8 mouse cellular contexts compared by ENCODE assay signal in genomic region chr13:111798044-111798443, GRCm38 (mm10). TPM values are rescaled to one million over a fixed set of nuclear protein-coding genes. Genes with fewer than 3 reads are reported as not detected.
DNase-seq lines count a peak whose midpoint lies in the region; ATAC-seq and TF ChIP-seq lines count a peak whose summit lies in the region.

No protein-coding gene starts in this region.

- ATAC-seq in forebrain, embryonic 15.5 days (replicated peaks), result no peak
- ATAC-seq in megakaryocyte progenitor cell, adult 5-6 weeks (replicated peaks; ENCODE audit: poor library complexity), result no peak

- no peak overlapping the region for H3K4me3 ChIP-seq in forebrain, embryonic 10.5 days
- no peak overlapping the region for H3K4me3 ChIP-seq in forebrain, embryonic 15.5 days
- H3K4me3 ChIP-seq in thymus, adult 2 months (ENCODE audit: control insufficient read depth, insufficient read depth, low read length), result no peak overlapping the region
- no peak overlapping the region for H3K4me3 ChIP-seq in limb, embryonic 10.5 days

- TF ChIP-seq CTCF in thymus, adult 2 months (IDR thresholded peaks at IDR 0.05; ENCODE audit: borderline replicate concordance, control insufficient read depth, extremely low read depth, insufficient read depth, low read length, poor library complexity), result no peak

- H3K9me3 ChIP-seq in forebrain, embryonic 10.5 days, result no peaks in the 10 kb centered on the region
- no peaks in the 10 kb centered on the region for H3K9me3 ChIP-seq in forebrain, embryonic 15.5 days
- H3K9me3 ChIP-seq in limb, embryonic 10.5 days (replicated peaks), result no peaks in the 10 kb centered on the region

- H3K4me1 ChIP-seq in forebrain, embryonic 10.5 days, result peaks cover 82% of the 10 kb centered on the region
- peaks cover 32% of the 10 kb centered on the region for H3K4me1 ChIP-seq in forebrain, embryonic 15.5 days
- peaks cover 57% of the 10 kb centered on the region for H3K4me1 ChIP-seq in thymus, adult 2 months (replicated peaks; ENCODE audit: control insufficient read depth, insufficient read depth, low read length)
- H3K4me1 ChIP-seq in limb, embryonic 10.5 days, result peaks cover 84% of the 10 kb centered on the region

- H3K27me3 ChIP-seq in forebrain, embryonic 10.5 days (ENCODE audit: poor library complexity, severe bottlenecking), result no peaks in the 10 kb centered on the region
- no peaks in the 10 kb centered on the region for H3K27me3 ChIP-seq in forebrain, embryonic 15.5 days
- H3K27me3 ChIP-seq in thymus, adult 2 months (ENCODE audit: control insufficient read depth, insufficient read depth, low read length), result no peaks in the 10 kb centered on the region
- H3K27me3 ChIP-seq in limb, embryonic 10.5 days (ENCODE audit: low read depth, poor library complexity, severe bottlenecking), result no peaks in the 10 kb centered on the region

- H3K9ac ChIP-seq in forebrain, embryonic 15.5 days (replicated peaks), result no peak overlapping the region

- TF ChIP-seq POLR2A in thymus, adult 2 months (IDR thresholded peaks at IDR 0.05; ENCODE audit: control insufficient read depth, extremely low read depth, insufficient read depth, low read length, poor library complexity), result no peak

- DNase-seq in forebrain, embryonic 10.5 days (ENCODE audit: extremely low spot score, low spot score), result no peak
- no peak for DNase-seq in thymus, adult 2 months
- no peak for DNase-seq in thymus, postnatal 25 days
- no peak for DNase-seq in limb, embryonic 10.5 days (ENCODE audit: low spot score)
- DNase-seq in urinary bladder, postnatal 4 days (ENCODE audit: low spot score in 2 of 2), result no peak
- DNase-seq in right cerebral cortex, adult 2 months (ENCODE audit: low spot score in 2 of 2), result no peak

- H3K36me3 ChIP-seq in forebrain, embryonic 10.5 days (replicated peaks), result no peaks in the 10 kb centered on the region
- H3K36me3 ChIP-seq in forebrain, embryonic 15.5 days, result no peaks in the 10 kb centered on the region
- no peaks in the 10 kb centered on the region for H3K36me3 ChIP-seq in thymus, adult 2 months (ENCODE audit: control insufficient read depth, insufficient read depth, low read length)
- H3K36me3 ChIP-seq in limb, embryonic 10.5 days, result no peaks in the 10 kb centered on the region

- WGBS in forebrain, embryonic 10.5 days, result 79% methylated on average over 12 of the region's 12 CpGs
- 72% methylated on average over 12 of the region's 12 CpGs for WGBS in forebrain, embryonic 15.5 days
- WGBS in thymus, adult 2 months, result 82% methylated on average over 12 of the region's 12 CpGs
- WGBS in limb, embryonic 10.5 days, result 80% methylated on average over 12 of the region's 12 CpGs

- H3K27ac ChIP-seq in forebrain, embryonic 10.5 days, result peak overlapping the region; percentile 44
- H3K27ac ChIP-seq in forebrain, embryonic 15.5 days (replicated peaks), result no peak overlapping the region
- H3K27ac ChIP-seq in thymus, adult 2 months (ENCODE audit: control insufficient read depth, insufficient read depth, low read length), result peak overlapping the region; percentile 31; the same call in 1 of the 2 replicates
- peak overlapping the region; percentile 57 for H3K27ac ChIP-seq in limb, embryonic 10.5 days

- no peak overlapping the region for H3K4me2 ChIP-seq in forebrain, embryonic 15.5 days (replicated peaks)

RNA-seq across cellular contexts. Expression of gene Map3k1, which starts 10.7 kb away (rescaled TPM):
- polyA plus RNA-seq in forebrain, embryonic 10.5 days (2016; fragmentation: Nextera tagmentation; extraction: Ambion mirVana), result 13.4 and 13.9 TPM in 2 replicates
- 9.8 and 9.9 TPM in 2 replicates for polyA plus RNA-seq in forebrain, embryonic 15.5 days (2015; fragmentation: Nextera tagmentation; extraction: Ambion mirVana)
- 47.2 and 54.9 TPM in 2 replicates for polyA plus RNA-seq in thymus, adult 2 months (2012; rRNA removed)
- polyA plus RNA-seq in limb, embryonic 10.5 days (2016; fragmentation: Nextera tagmentation; extraction: Ambion mirVana), result 14.9 and 15.6 TPM in 2 replicates
- total RNA-seq in megakaryocyte progenitor cell, adult 5-6 weeks (2015), result 26.7 and 32.2 TPM in 2 replicates
- total RNA-seq in megakaryocyte progenitor cell, adult 5-6 weeks (2017), result 26.2 and 33.4 TPM in 2 replicates
